In the genomic region with DNA sequence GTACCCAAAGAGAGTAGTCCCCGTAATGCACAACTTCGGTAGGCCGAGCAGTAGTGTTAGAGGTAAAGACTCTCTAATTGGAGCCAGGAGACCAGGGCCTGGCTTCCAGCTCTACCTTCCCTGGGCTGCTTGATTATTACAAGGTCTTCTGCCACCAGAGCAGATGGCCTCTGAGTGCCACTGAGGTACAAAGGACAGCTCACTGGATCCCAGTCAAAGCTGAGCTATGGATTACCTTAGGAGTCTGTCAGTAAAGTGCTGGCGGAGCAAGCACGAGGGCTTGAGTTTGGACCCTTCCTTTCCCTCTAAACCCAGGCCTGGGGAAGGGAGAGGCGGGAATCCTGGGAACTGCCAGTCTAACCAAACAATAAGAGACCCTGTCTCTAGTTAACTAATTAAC, we compare ENCODE assay signal across 15 mouse cellular contexts.
"Had no signal": no experiment of that assay in that cellular context is flagged by ENCODE, and none has a peak within 500 bp of the region (broad histone marks: within the 10 kb centered on the region; RNA-seq: fewer than 3 reads in every experiment).

No protein-coding gene starts in this region.

- H3K36me3 ChIP-seq: neural tube, embryonic 15.5 days; stomach, embryonic 15.5 days had no signal

- DNase-seq: retina, postnatal 1 day; right cerebral cortex, adult 18-20 months; right cerebral cortex, postnatal 14 days; right cerebral cortex, postnatal 25 days; right cerebral cortex, postnatal 4 days; spleen, adult 18-20 months; thymus, adult 18-20 months; thymus, adult 2 months; thymus, postnatal 14 days; thymus, postnatal 25 days; thymus, postnatal 36 days; thymus, postnatal 4 days had no signal

- H3K4me3 ChIP-seq: neural tube, embryonic 15.5 days; stomach, embryonic 15.5 days had no signal

- H3K27me3 ChIP-seq: neural tube, embryonic 15.5 days; stomach, embryonic 15.5 days had no signal

- H3K9me3 ChIP-seq: neural tube, embryonic 15.5 days; stomach, embryonic 15.5 days had no signal

- H3K4me2 ChIP-seq: neural tube, embryonic 15.5 days; stomach, embryonic 15.5 days had no signal

- H3K4me1 ChIP-seq: stomach, embryonic 15.5 days had no signal

- H3K9ac ChIP-seq: neural tube, embryonic 15.5 days; stomach, embryonic 15.5 days had no signal

- H3K27ac ChIP-seq: neural tube, embryonic 15.5 days; stomach, embryonic 15.5 days; stomach, postnatal 0 days had no signal
